Mouse (Mus musculus) erythroblast, embryonic 14.5 days (primary cell): ENCODE data around the gene Bicc1.

ENCODE experiments used
- GATA1 ChIP-seq: IDR thresholded peaks from 2 replicates; pipeline ENCODE4 v1.6.1; 2012; ENCODE audit warnings: low read length, inconsistent platforms, mixed read lengths
- TAL1 ChIP-seq: IDR thresholded peaks from 3 replicates; pipeline ENCODE4 v1.6.1; 2012; ENCODE audit warnings: low read length, inconsistent platforms, mixed read lengths

DNA sequence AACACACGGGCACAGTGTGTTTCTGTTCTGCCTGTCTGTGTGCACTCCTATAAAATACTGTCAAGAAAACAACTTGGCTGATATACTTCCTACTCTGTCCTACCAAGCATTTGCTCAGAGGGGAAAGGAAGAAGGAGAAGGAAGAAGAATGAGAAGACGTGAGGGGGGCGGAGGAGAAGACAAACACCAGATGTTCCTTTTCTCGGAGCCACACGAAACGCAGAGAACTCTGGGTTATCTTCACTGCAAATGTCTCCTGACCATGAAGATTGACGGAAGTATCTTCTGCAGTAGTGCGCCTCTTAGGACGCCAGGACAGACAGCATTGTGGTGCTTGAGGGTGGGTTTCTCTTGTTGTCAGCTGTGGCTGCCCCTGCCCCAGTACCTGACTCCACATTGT, 134.8 kb downstream of the Bicc1 start:
- TF ChIP-seq GATA1 (no peak), TAL1 (no peak)
